Mouse (Mus musculus) frontal cortex, postnatal 36 days (tissue): Measurements from ENCODE around the gene Olfr982.

Experiments
- DNase-seq, 2 experiments: peaks; one replicate each; pipeline ENCODE4 v3.0.0; 2022; ENCODE audit warnings: low spot score in 2 of 2

Olfr982 gene

GRCm38 (mm10) chr9:40073529-40073928 is at the start of gene Olfr982:
Gene Olfr982, plus strand, starts transcription at chr9:40073829.
- no peak for DNase-seq

DNA sequence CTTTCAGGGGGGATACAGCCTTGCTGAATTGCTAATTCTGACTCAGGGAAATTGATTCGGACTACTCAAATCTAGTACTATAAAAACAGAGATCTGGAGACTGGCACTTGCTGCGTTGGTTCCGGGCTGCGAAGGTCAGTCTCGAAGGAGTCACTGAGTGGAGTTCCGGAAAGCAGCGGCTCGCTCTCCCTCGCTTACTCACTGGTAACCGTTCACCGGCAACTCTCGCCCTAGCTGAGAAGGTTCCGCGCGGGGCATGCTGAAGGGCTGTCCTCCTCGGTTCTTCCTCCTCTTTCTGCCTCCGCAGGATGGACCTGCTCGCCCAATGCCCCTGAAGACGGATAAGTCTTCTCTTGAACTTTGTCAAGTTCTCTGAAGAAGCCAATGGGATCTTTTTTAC is 23.5 kb upstream of the Olfr982 start:
- no peak for DNase-seq

DNA sequence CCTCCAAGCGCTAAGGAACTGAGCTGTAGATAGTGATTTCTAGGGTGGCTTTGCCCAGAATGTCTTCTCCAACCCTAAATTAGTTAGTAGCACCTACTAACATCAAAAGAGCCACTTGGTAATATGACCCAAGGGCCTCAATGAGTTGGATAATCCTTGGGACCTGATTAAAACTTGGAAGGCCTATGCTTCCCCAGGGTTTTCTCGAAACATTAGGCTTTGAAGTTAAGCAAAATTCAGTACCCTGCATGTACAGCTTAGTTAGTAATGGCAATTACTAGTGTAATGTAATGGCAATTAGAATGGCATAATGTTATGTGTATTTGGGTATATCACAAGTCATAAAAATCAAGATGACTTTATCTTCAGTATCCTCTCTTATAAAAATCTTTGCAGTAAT is 19.9 kb downstream of the Olfr982 start, which contains the start of gene Olfr983:
Gene Olfr983 (minus strand): TSS at position 101 of the 400 bp plus-strand sequence.
- no peak for DNase-seq

DNA sequence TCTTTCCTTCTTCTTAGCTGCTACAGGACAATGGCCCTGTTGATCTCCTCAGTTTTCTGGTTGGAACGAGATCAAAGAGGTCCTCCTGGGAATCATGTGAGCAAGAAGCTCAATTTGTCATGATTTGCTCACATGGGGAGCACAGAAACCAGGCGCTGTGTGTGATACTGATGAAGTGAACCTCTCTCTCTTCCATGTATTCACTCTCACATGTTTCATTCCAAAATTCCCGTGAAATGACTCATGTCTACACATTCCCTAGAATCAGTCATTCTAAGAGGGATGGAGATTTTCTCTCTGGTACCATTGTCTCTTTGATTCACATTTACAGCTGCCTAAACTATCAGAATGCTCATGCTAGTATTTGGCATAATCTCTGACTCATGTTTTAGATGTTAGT is 21.1 kb downstream of the Olfr982 start:
- DNase-seq: no peak

- DNase-seq: no peak
Observed at GRCm38 (mm10) chr9:40114106-40114505, 40.5 kb downstream of the Olfr982 start, which contains the start of gene Olfr984. Gene Olfr984, minus strand, starts transcription at chr9:40114206.

GRCm38 (mm10) chr9:40116645-40117286 is 43.1 kb downstream of the Olfr982 start:
- peak; percentile 18 to 47 for DNase-seq

- DNase-seq: no peak
Observed at GRCm38 (mm10) chr9:40117287-40117659, 43.6 kb downstream of the Olfr982 start.
